8 mouse cellular contexts compared by ENCODE assay signal in genomic region chr2:67567141-67567680, GRCm38 (mm10). TPM values are rescaled to one million over a fixed set of nuclear protein-coding genes. Genes with fewer than 3 reads are reported as not detected.
DNase-seq lines count a peak whose midpoint lies in the region; ATAC-seq lines count a peak whose summit lies in the region.

No protein-coding gene starts in this region.

- no peaks in the 10 kb centered on the region for H3K9me3 ChIP-seq in embryonic facial prominence, embryonic 12.5 days
- no peaks in the 10 kb centered on the region for H3K9me3 ChIP-seq in hindbrain, embryonic 14.5 days (ENCODE audit: control insufficient read depth, low read length)
- no peaks in the 10 kb centered on the region for H3K9me3 ChIP-seq in neural tube, embryonic 12.5 days

- H3K9ac ChIP-seq in embryonic facial prominence, embryonic 12.5 days = no peak overlapping the region
- H3K9ac ChIP-seq in hindbrain, embryonic 14.5 days = peak overlapping the region; percentile 83
- peak overlapping the region; percentile 26; the same call in 1 of the 2 replicates for H3K9ac ChIP-seq in neural tube, embryonic 12.5 days

- WGBS in embryonic facial prominence, embryonic 12.5 days = 14% methylated on average over 8 of the region's 8 CpGs
- WGBS in hindbrain, embryonic 14.5 days = 14% methylated on average over 8 of the region's 8 CpGs
- 10% methylated on average over 8 of the region's 8 CpGs for WGBS in neural tube, embryonic 12.5 days

- no peak overlapping the region for H3K27ac ChIP-seq in embryonic facial prominence, embryonic 12.5 days
- H3K27ac ChIP-seq in hindbrain, embryonic 14.5 days = no peak overlapping the region
- no peak overlapping the region for H3K27ac ChIP-seq in neural tube, embryonic 12.5 days

- peak overlapping the region; percentile 75 for H3K4me3 ChIP-seq in embryonic facial prominence, embryonic 12.5 days
- H3K4me3 ChIP-seq in hindbrain, embryonic 14.5 days (replicated peaks; ENCODE audit: low read length) = peak overlapping the region; percentile 65
- peak overlapping the region; percentile 70 for H3K4me3 ChIP-seq in neural tube, embryonic 12.5 days

- H3K4me1 ChIP-seq in embryonic facial prominence, embryonic 12.5 days = peaks cover 11% of the 10 kb centered on the region; the same call in 1 of the 2 replicates
- H3K4me1 ChIP-seq in hindbrain, embryonic 14.5 days (replicated peaks; ENCODE audit: control insufficient read depth, insufficient read depth, low read length) = peaks cover 12% of the 10 kb centered on the region
- peaks cover 10% of the 10 kb centered on the region; the same call in 1 of the 2 replicates for H3K4me1 ChIP-seq in neural tube, embryonic 12.5 days

- H3K4me2 ChIP-seq in embryonic facial prominence, embryonic 12.5 days (replicated peaks) = peak overlapping the region; percentile 92
- peak overlapping the region; percentile 83 for H3K4me2 ChIP-seq in hindbrain, embryonic 14.5 days (replicated peaks)
- peak overlapping the region; percentile 92 for H3K4me2 ChIP-seq in neural tube, embryonic 12.5 days (replicated peaks)

- no peak for ATAC-seq in embryonic facial prominence, embryonic 12.5 days (ENCODE audit: insufficient number of reproducible peaks, insufficient read depth, low FRiP score, low TSS enrichment)
- ATAC-seq in hindbrain, embryonic 14.5 days (ENCODE audit: low FRiP score) = no peak
- no peak for ATAC-seq in neural tube, embryonic 12.5 days (ENCODE audit: low FRiP score, low read depth)

- DNase-seq in layer of hippocampus, postnatal 10 days (ENCODE audit: low spot score in 2 of 2) = peak; percentile 14 to 28
- DNase-seq in layer of hippocampus, postnatal 25 days (ENCODE audit: extremely low spot score in 1 of 2, low spot score in 1 of 2) = no peak
- no peak for DNase-seq in hindbrain, embryonic 14.5 days (ENCODE audit: low spot score)
- DNase-seq in adrenal gland, postnatal 25 days = no peak
- DNase-seq in urinary bladder, adult 18-20 months (ENCODE audit: low spot score in 2 of 2) = no peak
- no peak for DNase-seq in kidney, adult 8-10 months

- no peaks in the 10 kb centered on the region for H3K36me3 ChIP-seq in embryonic facial prominence, embryonic 12.5 days
- no peaks in the 10 kb centered on the region for H3K36me3 ChIP-seq in hindbrain, embryonic 14.5 days (replicated peaks; ENCODE audit: control insufficient read depth, insufficient read depth)
- H3K36me3 ChIP-seq in neural tube, embryonic 12.5 days = no peaks in the 10 kb centered on the region

- no peaks in the 10 kb centered on the region for H3K27me3 ChIP-seq in embryonic facial prominence, embryonic 12.5 days
- no peaks in the 10 kb centered on the region for H3K27me3 ChIP-seq in hindbrain, embryonic 14.5 days (ENCODE audit: control insufficient read depth, insufficient read depth, low read length)
- H3K27me3 ChIP-seq in neural tube, embryonic 12.5 days (replicated peaks) = no peaks in the 10 kb centered on the region

RNA-seq across cellular contexts. Expression of gene B3galt1, which starts 1.5 kb away (rescaled TPM):
- 100 to 1,000 TPM in 1 of 2 experiments, 10 to 100 TPM in 1; 87.4 to 106 TPM for total RNA-seq in layer of hippocampus, postnatal 10 days (2021)
- total RNA-seq in layer of hippocampus, postnatal 25 days (2021) = 10 to 100 TPM; 85.1 to 88.0 TPM
- 11.9 and 14.2 TPM in 2 replicates for polyA plus RNA-seq in embryonic facial prominence, embryonic 12.5 days (2016; fragmentation: Nextera tagmentation; extraction: Ambion mirVana)
- polyA plus RNA-seq in hindbrain, embryonic 14.5 days (2014; fragmentation: Nextera tagmentation; extraction: Ambion mirVana) = 72.2 and 84.5 TPM in 2 replicates
- polyA plus RNA-seq in neural tube, embryonic 12.5 days (2016; fragmentation: Nextera tagmentation; extraction: Ambion mirVana) = 34.1 and 34.6 TPM in 2 replicates
- total RNA-seq in adrenal gland, postnatal 25 days (2021) = 1.6 and 2.7 TPM in 2 replicates

Comparison
In these comparisons a context has a peak if more than half of its experiments do, and no peak if none do; other contexts are left out.
1. DNase-seq: peak in layer of hippocampus, postnatal 10 days (2 of 2); none in layer of hippocampus, postnatal 25 days (0 of 2), hindbrain, embryonic 14.5 days (single experiment), adrenal gland, postnatal 25 days (single experiment), urinary bladder, adult 18-20 months (0 of 2) and kidney, adult 8-10 months (0 of 2).
2. RNA of gene B3galt1, which starts 1.5 kb away (total RNA-seq): 87.4 to 106 TPM in layer of hippocampus, postnatal 10 days and 85.1 to 88.0 TPM in layer of hippocampus, postnatal 25 days; 1.6 to 2.7 TPM in adrenal gland, postnatal 25 days; every median in the first group is over 10 times any median in the second.
3. Peak in every context shown above with its lines, with median percentiles within 50 percentile points of each other: H3K4me2 ChIP-seq and H3K4me3 ChIP-seq.